Comparison of ENCODE assay signal across 8 mouse cellular contexts in the genomic region with DNA sequence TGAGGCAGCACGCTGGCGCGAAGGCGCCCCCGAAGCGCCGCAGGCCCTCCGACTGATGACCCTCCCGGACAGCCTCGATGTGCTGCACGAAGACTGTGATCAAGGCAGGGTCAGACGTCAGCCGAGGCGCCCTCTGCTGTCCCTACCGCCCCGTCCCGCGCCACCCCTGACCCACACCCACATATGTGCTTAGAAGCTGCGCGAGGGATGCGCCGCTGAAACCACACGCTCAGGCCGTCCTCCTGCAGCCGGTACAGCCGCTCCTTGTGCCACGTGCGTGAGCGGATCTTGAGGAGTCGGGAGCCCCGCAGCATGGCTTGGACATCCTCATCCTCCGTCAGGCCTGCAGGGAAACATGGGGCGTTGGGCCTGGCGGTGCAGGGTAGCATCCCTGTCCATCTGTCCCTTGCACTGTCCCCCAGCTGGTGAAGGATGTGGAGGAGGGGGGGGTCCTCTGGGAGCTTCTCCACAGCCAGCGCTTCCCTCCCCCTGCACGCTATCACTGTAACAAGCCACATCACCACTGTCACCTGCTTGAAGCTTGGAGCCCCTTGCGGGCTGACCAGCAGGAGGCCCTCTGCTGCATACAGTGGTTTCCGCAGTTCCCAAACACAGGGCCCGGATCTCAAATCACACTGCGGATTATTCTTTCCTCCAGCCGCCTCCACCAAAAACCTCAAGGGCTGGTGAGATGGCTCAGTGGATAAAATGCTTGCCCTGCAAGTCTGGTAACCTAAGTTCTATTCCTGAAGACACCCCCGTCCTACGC. TPM values are rescaled to one million over a fixed set of nuclear protein-coding genes. Genes with fewer than 3 reads are reported as not detected.
DNase-seq lines count a peak whose midpoint lies in the region; ATAC-seq and TF ChIP-seq lines count a peak whose summit lies in the region.

No protein-coding gene starts in this region.

- 0 out of 2 replicates have a peak, but pooled peaks have one; percentile 6 for TF ChIP-seq CTCF in liver, adult 2 months (IDR thresholded peaks at IDR 0.05; ENCODE audit: low read depth, low read length)

- TF ChIP-seq POLR2A in liver, adult 2 months (IDR thresholded peaks at IDR 0.05; ENCODE audit: extremely low read depth, insufficient read depth, low read length): no peak

- H3K9me3 ChIP-seq in hindbrain, embryonic 11.5 days (ENCODE audit: control insufficient read depth, low read length): no peaks in the 10 kb centered on the region

- H3K79me2 ChIP-seq in liver, adult 2 months (ENCODE audit: control insufficient read depth, insufficient read depth, low read length): no peaks in the 10 kb centered on the region

- H3K36me3 ChIP-seq in liver, adult 2 months (ENCODE audit: control insufficient read depth, insufficient read depth, low read length): no peaks in the 10 kb centered on the region
- no peaks in the 10 kb centered on the region for H3K36me3 ChIP-seq in hindbrain, embryonic 11.5 days (ENCODE audit: control insufficient read depth, insufficient read depth, low read length)

- no peaks in the 10 kb centered on the region for H3K4me1 ChIP-seq in liver, adult 2 months (ENCODE audit: control insufficient read depth, insufficient read depth, low read length)
- peaks cover 5% of the 10 kb centered on the region; the same call in 1 of the 2 replicates for H3K4me1 ChIP-seq in hindbrain, embryonic 11.5 days (replicated peaks; ENCODE audit: control insufficient read depth, insufficient read depth, low read length)

- no peak overlapping the region for H3K27ac ChIP-seq in liver, adult 2 months (replicated peaks; ENCODE audit: insufficient read depth, low read depth, low read length)
- no peak overlapping the region for H3K27ac ChIP-seq in hindbrain, embryonic 11.5 days (ENCODE audit: low read depth, low read length)

- 10% methylated on average over 43 of the region's 43 CpGs for WGBS in liver, adult 2 months
- WGBS in hindbrain, embryonic 11.5 days: 1% methylated on average over 42 of the region's 43 CpGs

- peak; percentile 40 for ATAC-seq in hindbrain, embryonic 11.5 days (ENCODE audit: low FRiP score)

- no peak overlapping the region for H3K9ac ChIP-seq in liver, adult 2 months (ENCODE audit: low read depth, low read length)
- peak overlapping the region; percentile 37 for H3K9ac ChIP-seq in hindbrain, embryonic 11.5 days (ENCODE audit: low read depth, low read length)

- no peak for DNase-seq in liver, adult 2 months (ENCODE audit: extremely low read depth, low read depth, low spot score)
- no peak for DNase-seq in liver
- DNase-seq in embryo, embryonic 10 days (ENCODE audit: low spot score): peak; percentile 66
- DNase-seq in hindbrain, embryonic 11.5 days (ENCODE audit: low spot score): peak; percentile 54
- DNase-seq in mesoderm, embryonic 11.5 days (ENCODE audit: low read depth, low spot score): peak; percentile 47
- DNase-seq in spleen, postnatal 4 days (ENCODE audit: low spot score in 2 of 2): no peak
- DNase-seq in adrenal gland, adult (ENCODE audit: inconsistent age in 2 of 2, low spot score in 1 of 2): no peak
- no peak for DNase-seq in gastrocnemius, postnatal 10 days

- H3K4me3 ChIP-seq in liver, adult 2 months (ENCODE audit: insufficient read depth, low read depth, low read length): no peak overlapping the region
- peak overlapping the region; percentile 27 for H3K4me3 ChIP-seq in hindbrain, embryonic 11.5 days (ENCODE audit: low read depth, low read length)

- peaks cover 6% of the 10 kb centered on the region for H3K27me3 ChIP-seq in liver, adult 2 months (ENCODE audit: control insufficient read depth, insufficient read depth, low read length)
- H3K27me3 ChIP-seq in hindbrain, embryonic 11.5 days (ENCODE audit: control insufficient read depth, insufficient read depth, low read length): peaks cover 12% of the 10 kb centered on the region

- peak overlapping the region; percentile 51 for H3K4me2 ChIP-seq in hindbrain, embryonic 11.5 days (replicated peaks; ENCODE audit: low read depth, low read length)

RNA-seq across cellular contexts. Expression of a gene that starts 21.0 kb away (rescaled TPM):
- total RNA-seq in liver, adult 2 months (2014; rRNA removed): 0.54 and 1.0 TPM in 2 replicates
- 0.31 and 2.0 TPM in 2 replicates for polyA plus RNA-seq in liver, adult 2 months (2012; rRNA removed)
- 1.0 and 1.7 TPM in 2 replicates for polyA plus RNA-seq in hindbrain, embryonic 11.5 days (2014; fragmentation: Nextera tagmentation; extraction: Ambion mirVana)
- total RNA-seq in gastrocnemius, postnatal 10 days (2021): 1 to 10 TPM; 5.8 to 8.6 TPM

RNA-seq across cellular contexts. Expression of a gene that starts 21.0 kb away (rescaled TPM):
- total RNA-seq in liver, adult 2 months (2014; rRNA removed): 56.3 and 64.4 TPM in 2 replicates
- polyA plus RNA-seq in liver, adult 2 months (2012; rRNA removed): 66.6 and 83.9 TPM in 2 replicates
- polyA plus RNA-seq in hindbrain, embryonic 11.5 days (2014; fragmentation: Nextera tagmentation; extraction: Ambion mirVana): 4.9 and 6.2 TPM in 2 replicates
- 10 to 100 TPM; 34.9 to 50.5 TPM for total RNA-seq in gastrocnemius, postnatal 10 days (2021)

RNA-seq across cellular contexts. Expression of a gene that starts 35.5 kb away (rescaled TPM):
- 10.2 and 10.5 TPM in 2 replicates for total RNA-seq in liver, adult 2 months (2014; rRNA removed)
- polyA plus RNA-seq in liver, adult 2 months (2012; rRNA removed): 12.1 and 13.5 TPM in 2 replicates
- 4.1 and 5.4 TPM in 2 replicates for polyA plus RNA-seq in hindbrain, embryonic 11.5 days (2014; fragmentation: Nextera tagmentation; extraction: Ambion mirVana)
- total RNA-seq in gastrocnemius, postnatal 10 days (2021): 10 to 100 TPM; 24.0 to 26.7 TPM

RNA-seq across cellular contexts. Expression of a gene that starts 51.7 kb away (rescaled TPM):
- 1.3 and 1.8 TPM in 2 replicates for total RNA-seq in liver, adult 2 months (2014; rRNA removed)
- polyA plus RNA-seq in liver, adult 2 months (2012; rRNA removed): 1.6 and 1.9 TPM in 2 replicates
- polyA plus RNA-seq in hindbrain, embryonic 11.5 days (2014; fragmentation: Nextera tagmentation; extraction: Ambion mirVana): 5.2 and 7.3 TPM in 2 replicates
- 1 to 10 TPM; 5.8 to 6.7 TPM for total RNA-seq in gastrocnemius, postnatal 10 days (2021)

RNA-seq across cellular contexts. Expression of a gene that starts 52.4 kb away (rescaled TPM):
- 23.9 and 30.9 TPM in 2 replicates for total RNA-seq in liver, adult 2 months (2014; rRNA removed)
- 45.8 and 46.3 TPM in 2 replicates for polyA plus RNA-seq in liver, adult 2 months (2012; rRNA removed)
- 228 and 229 TPM in 2 replicates for polyA plus RNA-seq in hindbrain, embryonic 11.5 days (2014; fragmentation: Nextera tagmentation; extraction: Ambion mirVana)
- total RNA-seq in gastrocnemius, postnatal 10 days (2021): 10 to 100 TPM; 34.9 to 45.5 TPM

Comparison
In these comparisons a context has a peak if more than half of its experiments do, and no peak if none do; other contexts are left out.
1. DNase-seq: peak in embryo, embryonic 10 days (single experiment), hindbrain, embryonic 11.5 days (single experiment) and mesoderm, embryonic 11.5 days (single experiment); none in liver, adult 2 months (single experiment), liver (single experiment), spleen, postnatal 4 days (0 of 2), adrenal gland, adult (0 of 2) and gastrocnemius, postnatal 10 days (single experiment).